ENCODE assay signal across 8 mouse cellular contexts in genomic region chr5:118089102-118089501, GRCm38 (mm10).
DNase-seq lines count a peak whose midpoint lies in the region; ATAC-seq and TF ChIP-seq lines count a peak whose summit lies in the region.

No protein-coding gene starts in this region.

- H3K9me3 ChIP-seq in limb, embryonic 11.5 days (ENCODE audit: control insufficient read depth, low read length) = no peaks in the 10 kb centered on the region
- no peaks in the 10 kb centered on the region for H3K9me3 ChIP-seq in limb, embryonic 10.5 days (replicated peaks)
- H3K9me3 ChIP-seq in forebrain, embryonic 15.5 days = no peaks in the 10 kb centered on the region
- H3K9me3 ChIP-seq in hindbrain, embryonic 16.5 days (ENCODE audit: control insufficient read depth, low read length) = no peaks in the 10 kb centered on the region
- H3K9me3 ChIP-seq in neural tube, embryonic 14.5 days (ENCODE audit: control insufficient read depth, low read length) = no peaks in the 10 kb centered on the region

- H3K36me3 ChIP-seq in limb, embryonic 11.5 days (ENCODE audit: control insufficient read depth, insufficient read depth, low read length) = peaks cover 22% of the 10 kb centered on the region
- peaks cover 72% of the 10 kb centered on the region for H3K36me3 ChIP-seq in limb, embryonic 10.5 days
- H3K36me3 ChIP-seq in forebrain, embryonic 15.5 days = peaks cover 17% of the 10 kb centered on the region
- H3K36me3 ChIP-seq in hindbrain, embryonic 16.5 days (ENCODE audit: control insufficient read depth, insufficient read depth, low read length) = peaks cover 23% of the 10 kb centered on the region
- H3K36me3 ChIP-seq in neural tube, embryonic 14.5 days (ENCODE audit: control insufficient read depth, insufficient read depth, low read length) = peaks cover 12% of the 10 kb centered on the region
- H3K36me3 ChIP-seq in thymus, adult 2 months (ENCODE audit: control insufficient read depth, insufficient read depth, low read length) = no peaks in the 10 kb centered on the region

- DNase-seq in limb, embryonic 11.5 days (ENCODE audit: low spot score) = peak; percentile 42
- no peak for DNase-seq in limb, embryonic 10.5 days (ENCODE audit: low spot score)
- DNase-seq in cerebellum, adult 11 months = peak; percentile 68
- DNase-seq in thymus, adult 2 months = no peak
- no peak for DNase-seq in testis, postnatal 10 days (ENCODE audit: low spot score)

- H3K4me2 ChIP-seq in limb, embryonic 11.5 days (ENCODE audit: low read depth, severe bottlenecking) = no peak overlapping the region
- H3K4me2 ChIP-seq in forebrain, embryonic 15.5 days (replicated peaks) = no peak overlapping the region
- H3K4me2 ChIP-seq in hindbrain, embryonic 16.5 days (ENCODE audit: low read length) = no peak overlapping the region
- H3K4me2 ChIP-seq in neural tube, embryonic 14.5 days (ENCODE audit: low read depth, low read length) = no peak overlapping the region

- 51% methylated on average over 7 of the region's 7 CpGs for WGBS in limb, embryonic 11.5 days
- WGBS in limb, embryonic 10.5 days = 58% methylated on average over 7 of the region's 7 CpGs
- 18% methylated on average over 7 of the region's 7 CpGs for WGBS in forebrain, embryonic 15.5 days
- 30% methylated on average over 7 of the region's 7 CpGs for WGBS in hindbrain, embryonic 16.5 days
- 33% methylated on average over 7 of the region's 7 CpGs for WGBS in neural tube, embryonic 14.5 days
- WGBS in thymus, adult 2 months = 77% methylated on average over 7 of the region's 7 CpGs

- peaks cover 10% of the 10 kb centered on the region; the same call in 1 of the 2 replicates for H3K4me1 ChIP-seq in limb, embryonic 11.5 days (ENCODE audit: control insufficient read depth, insufficient read depth, low read length)
- peaks cover 39% of the 10 kb centered on the region for H3K4me1 ChIP-seq in limb, embryonic 10.5 days
- H3K4me1 ChIP-seq in forebrain, embryonic 15.5 days = peaks cover 54% of the 10 kb centered on the region
- H3K4me1 ChIP-seq in hindbrain, embryonic 16.5 days (ENCODE audit: control insufficient read depth, insufficient read depth, low read depth, low read length) = peaks cover 37% of the 10 kb centered on the region
- peaks cover 21% of the 10 kb centered on the region for H3K4me1 ChIP-seq in neural tube, embryonic 14.5 days (ENCODE audit: control insufficient read depth, insufficient read depth, low read length)
- peaks cover 55% of the 10 kb centered on the region for H3K4me1 ChIP-seq in thymus, adult 2 months (replicated peaks; ENCODE audit: control insufficient read depth, insufficient read depth, low read length)

- no peak overlapping the region for H3K27ac ChIP-seq in limb, embryonic 11.5 days (replicated peaks; ENCODE audit: low read depth, low read length)
- no peak overlapping the region for H3K27ac ChIP-seq in limb, embryonic 10.5 days
- peak overlapping the region; percentile 74 for H3K27ac ChIP-seq in forebrain, embryonic 15.5 days (replicated peaks)
- H3K27ac ChIP-seq in hindbrain, embryonic 16.5 days (ENCODE audit: low read depth, low read length) = peak overlapping the region; percentile 46
- H3K27ac ChIP-seq in neural tube, embryonic 14.5 days (ENCODE audit: low read depth, low read length) = peak overlapping the region; percentile 11; the same call in 1 of the 2 replicates
- no peak overlapping the region for H3K27ac ChIP-seq in thymus, adult 2 months (ENCODE audit: control insufficient read depth, insufficient read depth, low read length)

- H3K4me3 ChIP-seq in limb, embryonic 11.5 days (ENCODE audit: low read depth, low read length) = no peak overlapping the region
- H3K4me3 ChIP-seq in limb, embryonic 10.5 days = no peak overlapping the region
- no peak overlapping the region for H3K4me3 ChIP-seq in forebrain, embryonic 15.5 days
- no peak overlapping the region for H3K4me3 ChIP-seq in hindbrain, embryonic 16.5 days (ENCODE audit: low read length)
- no peak overlapping the region for H3K4me3 ChIP-seq in neural tube, embryonic 14.5 days (ENCODE audit: low read depth, low read length)
- H3K4me3 ChIP-seq in thymus, adult 2 months (ENCODE audit: control insufficient read depth, insufficient read depth, low read length) = no peak overlapping the region

- TF ChIP-seq POLR2A in thymus, adult 2 months (IDR thresholded peaks at IDR 0.05; ENCODE audit: control insufficient read depth, extremely low read depth, insufficient read depth, low read length, poor library complexity) = no peak

- TF ChIP-seq CTCF in thymus, adult 2 months (IDR thresholded peaks at IDR 0.05; ENCODE audit: borderline replicate concordance, control insufficient read depth, extremely low read depth, insufficient read depth, low read length, poor library complexity) = no peak

- H3K27me3 ChIP-seq in limb, embryonic 11.5 days (ENCODE audit: control insufficient read depth, insufficient read depth, low read length) = no peaks in the 10 kb centered on the region
- H3K27me3 ChIP-seq in limb, embryonic 10.5 days (ENCODE audit: low read depth, poor library complexity, severe bottlenecking) = no peaks in the 10 kb centered on the region
- H3K27me3 ChIP-seq in forebrain, embryonic 15.5 days = no peaks in the 10 kb centered on the region
- no peaks in the 10 kb centered on the region for H3K27me3 ChIP-seq in hindbrain, embryonic 16.5 days (replicated peaks; ENCODE audit: control insufficient read depth, insufficient read depth, low read length)
- no peaks in the 10 kb centered on the region for H3K27me3 ChIP-seq in neural tube, embryonic 14.5 days (ENCODE audit: control insufficient read depth, insufficient read depth, low read length)
- H3K27me3 ChIP-seq in thymus, adult 2 months (ENCODE audit: control insufficient read depth, insufficient read depth, low read length) = no peaks in the 10 kb centered on the region

- H3K9ac ChIP-seq in limb, embryonic 11.5 days (ENCODE audit: low read length) = no peak overlapping the region
- no peak overlapping the region for H3K9ac ChIP-seq in forebrain, embryonic 15.5 days (replicated peaks)
- no peak overlapping the region for H3K9ac ChIP-seq in hindbrain, embryonic 16.5 days (ENCODE audit: low read depth, low read length)
- H3K9ac ChIP-seq in neural tube, embryonic 14.5 days (replicated peaks; ENCODE audit: low read depth, low read length) = no peak overlapping the region

- ATAC-seq in limb, embryonic 11.5 days (ENCODE audit: insufficient number of reproducible peaks, low FRiP score, low TSS enrichment, low read depth) = no peak; the same call in 1 of the 2 replicates
- peak; percentile 75 for ATAC-seq in forebrain, embryonic 15.5 days (replicated peaks)
- ATAC-seq in hindbrain, embryonic 16.5 days = peak; percentile 79
- ATAC-seq in neural tube, embryonic 14.5 days (ENCODE audit: low read depth) = peak; percentile 64; the same call in 1 of the 2 replicates

Comparison
In these comparisons a context has a peak if more than half of its experiments do, and no peak if none do; other contexts are left out.
1. DNase-seq: peak in limb, embryonic 11.5 days (single experiment) and cerebellum, adult 11 months (single experiment); none in limb, embryonic 10.5 days (single experiment), thymus, adult 2 months (single experiment) and testis, postnatal 10 days (single experiment).
2. H3K27ac ChIP-seq: peak in forebrain, embryonic 15.5 days (single experiment), hindbrain, embryonic 16.5 days (single experiment) and neural tube, embryonic 14.5 days (single experiment); none in limb, embryonic 11.5 days (single experiment), limb, embryonic 10.5 days (single experiment) and thymus, adult 2 months (single experiment).